Comparison of ENCODE assay signal across 8 mouse cellular contexts in genomic region chr7:45092048-45092447, GRCm38 (mm10). TPM values are rescaled to one million over a fixed set of nuclear protein-coding genes. Genes with fewer than 3 reads are reported as not detected.
DNase-seq lines count a peak whose midpoint lies in the region; ATAC-seq lines count a peak whose summit lies in the region.

Rcn3 (minus strand) TSS chr7:45092221.

- peak within 1 kb of the TSS; percentile 57 for H3K9ac ChIP-seq in forebrain, embryonic 14.5 days (ENCODE audit: low read length)
- peak within 1 kb of the TSS; percentile 81 for H3K9ac ChIP-seq in stomach, embryonic 16.5 days (ENCODE audit: low read length)

- intact Hi-C loops in heart, postnatal 25 days (cut with DNase I), result no loop called here

- no peak within 1 kb of the TSS for H3K27ac ChIP-seq in forebrain, embryonic 14.5 days (ENCODE audit: low read depth, low read length)
- H3K27ac ChIP-seq in stomach, embryonic 16.5 days (ENCODE audit: low read length), result peak within 1 kb of the TSS; percentile 90

- no peak for ATAC-seq in frontal cortex, adult (ENCODE audit: low TSS enrichment)
- peak; percentile 96 for ATAC-seq in forebrain, embryonic 14.5 days
- ATAC-seq in stomach, embryonic 16.5 days (ENCODE audit: insufficient read depth, low FRiP score), result peak; percentile 95

- H3K36me3 ChIP-seq in forebrain, embryonic 14.5 days (ENCODE audit: control insufficient read depth, insufficient read depth, low read length), result 0 out of 2 replicates have a peak, but pooled peaks cover under 1% of the 10 kb centered on the region
- 0 out of 2 replicates have a peak, but pooled peaks cover 3% of the 10 kb centered on the region for H3K36me3 ChIP-seq in stomach, embryonic 16.5 days (ENCODE audit: control insufficient read depth, insufficient read depth, low read length)

- peak in 1 of 2 experiments; percentile 27 for DNase-seq in frontal cortex, adult 2 months (ENCODE audit: extremely low spot score in 1 of 2, low spot score in 1 of 2)
- peak; percentile 76 for DNase-seq in adrenal gland, postnatal 25 days
- DNase-seq in forebrain, embryonic 14.5 days (ENCODE audit: low spot score), result peak; percentile 95
- DNase-seq in heart, postnatal 25 days (ENCODE audit: low spot score), result peak; percentile 88
- DNase-seq in large intestine, adult 2 months (ENCODE audit: low read depth, low spot score), result no peak
- DNase-seq in mesoderm, embryonic 11.5 days (ENCODE audit: low read depth, low spot score), result peak; percentile 97

- peak within 1 kb of the TSS; percentile 60 for H3K4me2 ChIP-seq in forebrain, embryonic 14.5 days (ENCODE audit: low read length)
- peak within 1 kb of the TSS; percentile 56 for H3K4me2 ChIP-seq in stomach, embryonic 16.5 days (ENCODE audit: low read depth, low read length)

- H3K9me3 ChIP-seq in forebrain, embryonic 14.5 days (replicated peaks; ENCODE audit: control insufficient read depth, low read length), result no peaks in the 10 kb centered on the region
- no peaks in the 10 kb centered on the region for H3K9me3 ChIP-seq in stomach, embryonic 16.5 days (replicated peaks; ENCODE audit: control insufficient read depth, low read length)

- under 1% methylated on average over 16 of the region's 16 CpGs for WGBS in forebrain, embryonic 14.5 days
- 4% methylated on average over 16 of the region's 16 CpGs for WGBS in large intestine, adult 2 months
- WGBS in stomach, embryonic 16.5 days, result under 1% methylated on average over 16 of the region's 16 CpGs

- H3K4me3 ChIP-seq in forebrain, embryonic 14.5 days (ENCODE audit: low read depth, low read length), result peak within 1 kb of the TSS; percentile 31
- H3K4me3 ChIP-seq in stomach, embryonic 16.5 days (replicated peaks; ENCODE audit: low read length), result peak within 1 kb of the TSS; percentile 49

- peaks cover 8% of the 10 kb centered on the region; the same call in 1 of the 2 replicates for H3K4me1 ChIP-seq in forebrain, embryonic 14.5 days (ENCODE audit: control insufficient read depth, insufficient read depth, low read length)
- peaks cover 8% of the 10 kb centered on the region for H3K4me1 ChIP-seq in stomach, embryonic 16.5 days (ENCODE audit: control insufficient read depth, insufficient read depth, low read length)

- H3K27me3 ChIP-seq in forebrain, embryonic 14.5 days (replicated peaks; ENCODE audit: control insufficient read depth, insufficient read depth, low read length), result no peaks in the 10 kb centered on the region
- no peaks in the 10 kb centered on the region for H3K27me3 ChIP-seq in stomach, embryonic 16.5 days (ENCODE audit: control insufficient read depth, insufficient read depth, low read length)

RNA-seq across cellular contexts. Expression of gene Rcn3, which starts in this region (rescaled TPM):
- 13.4 and 16.9 TPM in 2 replicates for polyA plus RNA-seq in frontal cortex, adult 2 months (2012; rRNA removed)
- 27.7 and 33.5 TPM in 2 replicates for total RNA-seq in adrenal gland, postnatal 25 days (2021)
- 67.4 and 73.9 TPM in 2 replicates for polyA plus RNA-seq in forebrain, embryonic 14.5 days (2014; fragmentation: Nextera tagmentation; extraction: Ambion mirVana)
- 10 to 100 TPM; 28.1 to 32.4 TPM for total RNA-seq in heart, postnatal 25 days (2021)
- polyA plus RNA-seq in large intestine, adult 2 months (2012; rRNA removed), result 44.3 and 48.6 TPM in 2 replicates
- 388 and 395 TPM in 2 replicates for polyA plus RNA-seq in stomach, embryonic 16.5 days (2015; fragmentation: Nextera tagmentation; extraction: Ambion mirVana)
